Mouse (Mus musculus) liver, adult 2 months (tissue): Measurements from ENCODE around the gene Coq6.

Source experiments
- CTCF ChIP-seq: fragments of 200-500 bp; IDR thresholded peaks from 2 replicates; pipeline ENCODE4 v1.5.1; 2011; ENCODE audit warnings: low read depth, low read length, control low read depth
- POLR2A ChIP-seq: fragments of 200-500 bp; IDR thresholded peaks from 2 replicates; pipeline ENCODE4 v1.6.1; 2011; ENCODE audit warnings: low read length, control low read depth; ENCODE audit not compliant: insufficient read depth; ENCODE audit errors: extremely low read depth

- no peak for TF ChIP-seq CTCF
- TF ChIP-seq POLR2A = no peak
These were observed 45.8 kb downstream of the Coq6 start for GRCm38 (mm10) chr12:84407259-84407658.
